Mouse (Mus musculus) heart, embryonic 14.5 days (tissue): Measurements from ENCODE around the gene Acoxl. TPM values are rescaled to one million over a fixed set of nuclear protein-coding genes. Genes with fewer than 3 reads are reported as not detected.
A peak's percentile ranks its signal among the peaks of the same experiment; 100 is the strongest.

Experiments used
- ATAC-seq: fragments of 200-750 bp; cut with Nextera tagmentation; 2 replicates; pipeline ENCODE4 v1.8.0; 2017; ENCODE audit warnings: low read depth, moderate TSS enrichment; ENCODE audit not compliant: insufficient number of reproducible peaks, insufficient read depth, low FRiP score
- H3K27ac ChIP-seq, 2 experiments: fragments of 200-500 bp in 1 of 2; fragments of 300-500 bp in 1 of 2; sonication (generic) in 1 of 2; replicated peaks in 1 of 2; 2 replicates each; pipeline ENCODE4 v1.5.1; 2012 to 2014; ENCODE audit warnings: low read depth in 2 of 2, low read length in 2 of 2, control low read depth in 1 of 2, mild to moderate bottlenecking in 1 of 2, mixed read lengths in 1 of 2; ENCODE audit not compliant: control insufficient read depth in 1 of 2, insufficient read depth in 1 of 2
- H3K27me3 ChIP-seq: fragments of 300-500 bp; sonication (generic); 2 replicates; pipeline ENCODE4 v1.6.1; 2014; ENCODE audit warnings: mild to moderate bottlenecking, low read length, control low read depth; ENCODE audit not compliant: control insufficient read depth, insufficient read depth
- H3K36me3 ChIP-seq: fragments of 300-500 bp; sonication (generic); 2 replicates; pipeline ENCODE4 v1.6.1; 2014; ENCODE audit warnings: mild to moderate bottlenecking, control low read depth, low read length, mixed read lengths; ENCODE audit not compliant: control insufficient read depth, insufficient read depth
- H3K4me1 ChIP-seq, 2 experiments: fragments of 200-500 bp in 1 of 2; fragments of 300-500 bp in 1 of 2; sonication (generic) in 1 of 2; 2 replicates each; pipeline ENCODE4 v1.6.1; 2012 to 2014; ENCODE audit warnings: low read length in 2 of 2, control low read depth in 1 of 2, mixed read lengths in 1 of 2; ENCODE audit not compliant: control insufficient read depth in 2 of 2, insufficient read depth in 2 of 2
- H3K4me2 ChIP-seq: fragments of 300-500 bp; sonication (generic); 2 replicates; pipeline ENCODE4 v1.6.1; 2014; ENCODE audit warnings: mild to moderate bottlenecking, low read length
- H3K4me3 ChIP-seq, 2 experiments: fragments of 200-500 bp in 1 of 2; fragments of 300-500 bp in 1 of 2; sonication (generic) in 1 of 2; 2 replicates each; pipeline ENCODE4 v1.5.1; 2012 to 2014; ENCODE audit warnings: low read length in 2 of 2, mild to moderate bottlenecking in 2 of 2, control low read depth in 1 of 2, low read depth in 1 of 2, moderate library complexity in 1 of 2; ENCODE audit not compliant: control insufficient read depth in 1 of 2, insufficient read depth in 1 of 2
- H3K9ac ChIP-seq: fragments of 300-500 bp; sonication (generic); 2 replicates; pipeline ENCODE4 v1.6.1; 2014; ENCODE audit warnings: mild to moderate bottlenecking, low read length
- H3K9me3 ChIP-seq: fragments of 300-500 bp; sonication (generic); 2 replicates; pipeline ENCODE4 v1.6.1; 2016; ENCODE audit warnings: low read length, control low read depth; ENCODE audit not compliant: control insufficient read depth
- WGBS: fragments of 180-500 bp; shearing (Covaris S2); extraction: QIAGEN DNeasy Blood & Tissue Kit; methylation state at CpG from one replicate; pipeline ENCODE4 v1.1.7; 2014; 5-methylcytosine and 5-hydroxymethylcytosine counted together
- polyA plus RNA-seq: library from polyadenylated mRNA; unstranded; fragments of >200 nt; fragmentation: Nextera tagmentation; extraction: Ambion mirVana; gene quantifications from 2 replicates; pipeline ENCODE4 v1.2.1, GENCODE M21; 2014

Acoxl gene
- 0.19 and 0.26 TPM in 2 replicates for polyA plus RNA-seq

DNA sequence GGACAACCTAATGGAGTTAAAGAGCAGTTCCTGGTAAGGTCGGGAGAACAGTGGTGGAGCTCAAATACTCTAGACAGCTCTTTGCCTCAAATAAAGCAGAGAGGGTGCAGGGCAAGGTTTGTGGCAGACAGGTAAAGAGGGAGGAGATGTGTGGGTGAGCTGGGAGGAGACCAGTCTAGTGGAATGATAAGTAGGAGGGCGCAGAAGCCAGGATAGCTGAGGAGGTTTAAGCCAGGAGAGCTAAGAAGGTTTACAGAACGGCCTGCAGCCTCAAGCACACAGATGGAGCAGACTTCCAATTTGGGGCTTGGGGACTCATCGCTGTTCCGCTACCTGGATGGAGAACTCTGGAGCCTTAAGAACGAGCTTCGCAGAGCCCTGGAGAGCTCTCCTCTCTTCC, at the start of gene Acoxl:
Acoxl (plus strand) TSS at position 301 of the 400 bp plus-strand sequence.
- peak within 1 kb of the TSS; percentile 4; the same call in 1 of the 2 replicates for H3K4me2 ChIP-seq
- H3K27ac ChIP-seq: no peak within 1 kb of the TSS
- H3K36me3 ChIP-seq: no peaks in the 10 kb centered on the region
- H3K4me1 ChIP-seq: peaks cover 2 to 4% of the 10 kb centered on the region in 2 experiments; a peak in 1 of 4 replicates
- no peak within 1 kb of the TSS for H3K9ac ChIP-seq
- no peaks in the 10 kb centered on the region for H3K9me3 ChIP-seq
- H3K27me3 ChIP-seq: peaks cover 49% of the 10 kb centered on the region
- ATAC-seq: no peak
- no peak within 1 kb of the TSS for H3K4me3 ChIP-seq
- 59% methylated on average over 7 of the region's 7 CpGs for WGBS

DNA sequence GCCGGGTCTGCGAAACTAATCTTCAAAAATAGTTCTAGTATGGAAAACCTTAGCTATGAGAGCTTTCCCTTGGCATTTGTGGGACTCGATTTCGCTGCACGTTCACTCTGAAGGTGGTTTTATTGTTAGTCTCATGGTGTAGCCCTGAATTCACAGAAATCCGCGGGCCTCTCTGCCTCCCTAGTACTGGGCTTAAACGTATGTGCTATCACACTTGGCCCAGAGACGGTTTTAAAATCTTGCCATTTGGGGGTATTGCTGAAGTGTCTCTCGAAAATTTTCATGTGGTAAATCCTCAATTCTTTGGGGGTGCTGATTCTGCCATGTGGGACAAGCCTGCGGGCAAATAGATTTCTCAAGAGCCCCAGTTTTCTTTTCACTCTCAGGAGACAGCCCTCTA, 49.5 kb upstream of the Acoxl start:
- Histone ChIP-seq H3K27me3 (no peaks in the 10 kb centered on the region), H3K4me1 (peaks cover 3 to 12% of the 10 kb centered on the region in 2 experiments; a peak in 3 of 4 replicates), H3K36me3 (no peaks in the 10 kb centered on the region), H3K4me2 (peak overlapping the region; percentile 83), H3K9ac (peak overlapping the region; percentile 80), H3K9me3 (no peaks in the 10 kb centered on the region), H3K27ac (peak overlapping the region in 1 of 2 experiments; percentile 70; a peak in 3 of 4 replicates), H3K4me3 (peak overlapping the region; percentile 67 to 88)
- 3% methylated on average over 11 of the region's 11 CpGs for WGBS
- ATAC-seq: no peak

DNA sequence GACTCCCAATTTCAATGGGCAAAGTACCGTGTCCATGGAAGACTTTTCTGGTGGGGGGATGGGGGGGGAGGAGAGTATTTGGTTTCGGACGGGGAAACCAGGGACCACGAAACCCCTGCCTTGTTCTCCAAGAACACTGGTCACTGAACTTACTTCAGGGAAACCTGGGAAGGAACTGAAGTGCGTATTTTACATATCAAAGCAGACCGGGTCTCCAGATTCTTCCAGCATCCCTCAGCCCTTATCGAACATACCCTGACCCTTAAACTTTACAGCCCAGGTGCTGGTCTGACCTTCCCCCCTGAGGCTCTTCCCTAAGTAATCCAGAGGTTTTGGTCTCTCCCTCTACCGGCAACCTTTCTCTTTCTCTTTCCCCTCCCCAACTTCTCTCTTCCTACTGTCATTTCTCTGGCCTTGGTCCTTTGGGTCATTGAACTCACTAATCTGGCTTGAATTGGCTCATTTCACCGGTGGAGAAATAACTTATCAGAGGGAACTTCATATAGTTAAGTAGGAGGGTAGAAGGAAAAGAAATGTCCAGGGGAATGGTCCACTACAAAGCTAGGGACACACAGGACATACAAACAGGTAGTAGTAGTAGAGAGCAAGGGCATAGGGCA, 48.9 kb upstream of the Acoxl start:
- Histone ChIP-seq H3K4me1 (peaks cover 3 to 12% of the 10 kb centered on the region in 2 experiments; a peak in 3 of 4 replicates), H3K9me3 (no peaks in the 10 kb centered on the region), H3K4me3 (peak overlapping the region in 1 of 2 experiments; percentile 67; a peak in 2 of 4 replicates), H3K36me3 (no peaks in the 10 kb centered on the region), H3K27me3 (no peaks in the 10 kb centered on the region), H3K9ac (peak overlapping the region; percentile 80; the same call in 1 of the 2 replicates), H3K27ac (no peak overlapping the region), H3K4me2 (peak overlapping the region; percentile 83)
- WGBS: 25% methylated on average over 9 of the region's 9 CpGs
- ATAC-seq: no peak

DNA sequence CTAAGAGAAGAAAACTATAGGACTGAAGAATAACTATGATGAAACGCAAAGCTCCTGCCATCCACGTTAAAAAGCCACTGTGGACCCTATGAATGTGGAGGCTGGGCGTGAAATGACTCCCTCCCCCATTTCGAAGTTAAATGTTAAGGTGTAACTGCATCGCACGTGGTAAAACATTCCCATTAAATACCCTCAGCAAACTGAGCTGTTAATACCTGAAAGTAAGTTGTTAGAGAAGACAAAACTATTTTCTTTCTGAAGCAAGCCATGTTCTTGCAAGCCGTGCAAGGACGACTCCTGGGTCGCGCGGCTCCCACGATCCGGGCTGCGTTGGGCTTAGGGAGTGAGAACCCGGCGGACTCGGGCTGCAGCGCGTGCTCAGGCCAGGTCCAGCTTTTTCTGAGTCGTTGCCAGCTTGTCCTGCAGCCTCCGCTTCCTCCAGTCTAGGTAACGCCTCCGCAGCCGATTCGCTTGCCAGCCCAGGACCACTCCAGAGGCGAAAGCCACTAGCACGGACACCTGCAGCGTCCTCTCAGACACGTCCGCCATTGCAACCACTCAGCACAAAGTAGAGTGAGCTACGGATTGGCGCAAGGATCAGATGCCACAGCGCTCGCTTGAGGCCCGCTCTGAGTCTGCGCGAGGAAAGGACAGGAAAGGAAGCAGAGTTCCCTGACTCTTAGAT, 46.6 kb upstream of the Acoxl start, which contains the start of gene Mtln:
Mtln (minus strand) TSS at position 570 of the 685 bp plus-strand sequence.
- WGBS: 2% methylated on average over 37 of the region's 37 CpGs
- H3K27ac ChIP-seq: peak within 1 kb of the TSS; percentile 87 to 91
- peak; percentile 97 for ATAC-seq
- H3K4me1 ChIP-seq: peaks cover 3 to 12% of the 10 kb centered on the region in 2 experiments; a peak in 3 of 4 replicates
- no peaks in the 10 kb centered on the region for H3K36me3 ChIP-seq
- H3K9ac ChIP-seq: peak within 1 kb of the TSS; percentile 80
- H3K27me3 ChIP-seq: no peaks in the 10 kb centered on the region
- peak within 1 kb of the TSS; percentile 72 for H3K4me2 ChIP-seq
- H3K9me3 ChIP-seq: no peaks in the 10 kb centered on the region
- H3K4me3 ChIP-seq: peak within 1 kb of the TSS; percentile 68 to 81

DNA sequence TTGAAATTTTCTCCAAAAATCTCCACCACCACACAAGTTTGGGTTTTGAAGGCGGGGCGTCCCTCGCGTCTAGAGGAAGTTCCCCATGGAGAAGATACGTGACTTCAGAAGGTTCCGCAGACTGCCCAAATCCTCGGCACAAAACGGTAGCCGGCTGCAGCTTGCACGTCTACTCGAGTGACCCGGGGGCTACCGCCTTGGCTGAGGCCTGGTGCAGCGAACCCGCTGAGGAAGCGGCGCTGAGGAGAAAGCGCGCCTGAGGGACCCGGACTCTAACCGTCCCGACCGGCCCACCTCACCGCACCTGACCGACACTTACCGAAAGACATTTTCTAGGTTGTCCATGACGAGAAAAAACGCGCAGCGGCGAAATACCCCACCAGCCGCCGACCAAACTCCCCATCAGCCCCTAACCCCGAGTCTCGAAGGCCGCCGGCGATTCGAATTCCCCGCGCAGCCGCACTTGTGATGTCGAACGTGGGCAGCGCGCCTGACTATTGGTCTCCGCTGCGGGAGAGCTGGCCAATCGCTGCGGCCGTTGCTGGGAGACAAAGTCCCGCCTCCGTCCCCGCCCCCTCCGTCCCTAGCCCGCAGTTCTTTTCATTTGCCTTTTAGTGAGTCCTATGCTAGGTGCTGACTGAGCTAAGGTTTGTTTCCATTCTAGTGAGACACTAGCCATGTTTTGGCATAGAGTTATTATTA, 7.1 kb upstream of the Acoxl start, which contains the start of gene Bub1:
Bub1 (minus strand) TSS at position 465 of the 702 bp plus-strand sequence.
- Histone ChIP-seq H3K27ac (no peak within 1 kb of the TSS), H3K9ac (peak within 1 kb of the TSS; percentile 77), H3K4me1 (peaks cover 0 to 12% of the 10 kb centered on the region in 2 experiments; a peak in 1 of 4 replicates), H3K4me2 (peak within 1 kb of the TSS; percentile 77), H3K9me3 (no peaks in the 10 kb centered on the region), H3K36me3 (peaks cover 22% of the 10 kb centered on the region), H3K4me3 (peak within 1 kb of the TSS; percentile 71 to 73), H3K27me3 (peaks cover 10% of the 10 kb centered on the region)
- peak; percentile 81; the same call in 1 of the 2 replicates for ATAC-seq
- WGBS: under 1% methylated on average over 56 of the region's 56 CpGs

DNA sequence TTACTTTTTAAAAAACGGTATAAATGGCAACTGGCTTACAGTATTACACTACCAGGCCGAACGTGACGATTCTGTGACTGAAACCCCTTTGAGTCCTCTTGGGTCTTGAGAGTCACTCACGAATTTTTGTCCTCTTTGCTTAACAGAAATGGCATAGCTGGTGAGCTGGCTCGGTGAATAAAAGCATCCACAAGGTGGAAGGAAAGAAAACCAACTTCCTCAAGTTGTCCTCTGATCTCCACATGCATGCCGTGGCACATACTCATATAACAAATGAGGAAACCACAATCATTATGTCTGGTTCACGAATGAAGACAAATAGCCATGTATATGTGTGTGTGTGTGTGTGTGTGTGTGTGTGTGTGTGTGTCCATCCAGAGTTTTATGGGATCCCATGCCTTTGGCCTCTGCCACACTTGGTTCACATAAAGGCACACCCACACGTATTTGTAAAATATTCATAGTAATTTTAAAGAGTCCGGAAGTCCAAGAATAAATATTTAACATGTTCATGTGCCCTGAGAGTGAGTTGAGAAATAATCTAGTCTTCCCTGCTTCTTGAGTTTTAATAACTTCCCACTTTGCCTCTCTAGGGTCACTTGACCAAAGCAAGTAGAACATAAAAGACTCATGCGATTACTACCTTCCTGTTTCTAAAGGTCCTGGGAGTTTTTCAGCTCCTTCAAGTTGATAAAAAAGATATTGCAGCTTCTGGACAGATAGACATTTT, 6.4 kb upstream of the Acoxl start:
- no peak for ATAC-seq
- no peak overlapping the region for H3K27ac ChIP-seq
- H3K9me3 ChIP-seq: no peaks in the 10 kb centered on the region
- peaks cover 10% of the 10 kb centered on the region for H3K27me3 ChIP-seq
- peaks cover 17% of the 10 kb centered on the region for H3K36me3 ChIP-seq
- H3K9ac ChIP-seq: peak overlapping the region; percentile 77; the same call in 1 of the 2 replicates
- WGBS: 39% methylated on average over 11 of the region's 11 CpGs
- H3K4me2 ChIP-seq: peak overlapping the region; percentile 77
- peak overlapping the region; percentile 41 to 73 for H3K4me3 ChIP-seq
- peaks cover 0 to 12% of the 10 kb centered on the region in 2 experiments; a peak in 1 of 4 replicates for H3K4me1 ChIP-seq

DNA sequence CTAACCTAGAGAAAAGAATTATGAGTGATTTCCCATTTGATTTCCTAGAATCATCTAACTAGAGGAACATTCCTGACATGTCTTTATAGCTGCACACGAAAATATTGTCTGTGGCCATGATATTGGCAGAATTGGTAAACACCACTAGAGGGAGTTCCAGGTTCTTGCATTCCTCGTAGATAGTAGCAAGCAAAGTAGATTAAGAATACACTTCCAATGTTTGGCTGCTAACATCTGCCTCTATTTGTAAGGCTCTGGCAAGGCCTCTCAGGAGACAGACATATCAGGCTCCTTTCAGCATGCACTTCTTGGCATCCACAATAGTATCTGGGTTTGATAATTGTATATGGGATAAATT, 5.9 kb upstream of the Acoxl start:
- 21% methylated on average over 2 of the region's 2 CpGs for WGBS
- Histone ChIP-seq H3K27me3 (peaks cover 13% of the 10 kb centered on the region), H3K4me1 (peaks cover 0 to 12% of the 10 kb centered on the region in 2 experiments; a peak in 1 of 4 replicates), H3K9me3 (no peaks in the 10 kb centered on the region), H3K4me2 (no peak overlapping the region), H3K36me3 (peaks cover 13% of the 10 kb centered on the region), H3K9ac (no peak overlapping the region), H3K4me3 (no peak overlapping the region), H3K27ac (no peak overlapping the region)
- no peak for ATAC-seq
